Mouse (Mus musculus): Measurements from ENCODE around the gene S100a13.

GRCm38 (mm10) chr3:90535446-90535845, 21.2 kb downstream of the S100a13 start:
- TF ChIP-seq POLR2A (IDR thresholded peaks at IDR 0.05; ENCODE audit: control insufficient read depth, extremely low read depth, insufficient read depth, low read length, poor library complexity): no peak
- TF ChIP-seq CTCF (IDR thresholded peaks at IDR 0.05; ENCODE audit: borderline replicate concordance, control insufficient read depth, extremely low read depth, insufficient read depth, low read length, poor library complexity): no peak
